Mouse (Mus musculus) midbrain, postnatal 0 days (tissue): Measurements from ENCODE around the gene Ribc1. TPM values are rescaled to one million over a fixed set of nuclear protein-coding genes. Genes with fewer than 3 reads are reported as not detected.

ENCODE experiments used
- ATAC-seq: fragments of 200-750 bp; cut with Nextera tagmentation; 2 replicates; pipeline ENCODE4 v1.8.0; 2017; ENCODE audit warnings: moderate number of reproducible peaks, mild to moderate bottlenecking, moderate TSS enrichment, moderate library complexity; ENCODE audit not compliant: low FRiP score
- DNase-seq: peaks from one replicate; pipeline ENCODE4 v3.0.0-alpha.2; 2015; ENCODE audit warnings: low spot score
- H3K27ac ChIP-seq: fragments of 300-500 bp; sonication (generic); 2 replicates; pipeline ENCODE4 v1.5.1; 2014; ENCODE audit warnings: low read depth, mild to moderate bottlenecking, low read length, mixed read lengths
- H3K27me3 ChIP-seq: fragments of 300-500 bp; sonication (generic); 2 replicates; pipeline ENCODE4 v1.6.1; 2014; ENCODE audit warnings: low read length, control low read depth, mixed read lengths; ENCODE audit not compliant: insufficient read depth
- H3K36me3 ChIP-seq: fragments of 300-500 bp; sonication (generic); 2 replicates; pipeline ENCODE4 v1.6.1; 2014; ENCODE audit warnings: low read length, control low read depth, mixed read lengths; ENCODE audit not compliant: insufficient read depth
- H3K4me1 ChIP-seq: fragments of 300-500 bp; sonication (generic); 2 replicates; pipeline ENCODE4 v1.6.1; 2014; ENCODE audit warnings: mild to moderate bottlenecking, control low read depth, antibody characterized with exemption, low read length, mixed read lengths; ENCODE audit not compliant: insufficient read depth
- H3K4me2 ChIP-seq: fragments of 300-500 bp; sonication (generic); 2 replicates; pipeline ENCODE4 v1.6.1; 2014; ENCODE audit warnings: low read depth, mild to moderate bottlenecking, low read length, mixed read lengths; ENCODE audit not compliant: poor library complexity, severe bottlenecking
- H3K4me3 ChIP-seq: fragments of 300-500 bp; sonication (generic); 2 replicates; pipeline ENCODE4 v1.5.1; 2014; ENCODE audit warnings: low read depth, mild to moderate bottlenecking, low read length, moderate library complexity
- H3K9ac ChIP-seq: fragments of 300-500 bp; sonication (generic); replicated peaks from 2 replicates; pipeline ENCODE4 v1.6.1; 2014; ENCODE audit warnings: mild to moderate bottlenecking, low read length, moderate library complexity, mixed read lengths; ENCODE audit not compliant: poor library complexity, severe bottlenecking
- H3K9me3 ChIP-seq: fragments of 300-500 bp; sonication (generic); 2 replicates; pipeline ENCODE4 v1.6.1; 2016; ENCODE audit warnings: low read length, control low read depth
- CTCF ChIP-seq: IDR thresholded peaks from 2 replicates; pipeline ENCODE4 v1.5.1; 2016; ENCODE audit warnings: antibody characterized with exemption, mild to moderate bottlenecking
- WGBS: fragments of 180-500 bp; shearing (Covaris S2); extraction: QIAGEN DNeasy Blood & Tissue Kit; methylation state at CpG from one replicate; pipeline ENCODE4 v1.1.7; 2014; 5-methylcytosine and 5-hydroxymethylcytosine counted together
- polyA plus RNA-seq: library from polyadenylated mRNA; unstranded; fragments of >200 nt; fragmentation: Nextera tagmentation; extraction: Ambion mirVana; gene quantifications from 2 replicates; pipeline ENCODE4 v1.2.1, GENCODE M21; 2015
- total RNA-seq: library from RNA; depleted of rRNA; stranded (reverse); fragments of >200 nt; gene quantifications from 2 replicates; pipeline ENCODE4 v1.2.3, GENCODE M21; 2014

Ribc1 gene
- total and polyA plus RNA-seq, 2 experiments from 2014 or later, result 0.33 to 1.1 TPM

GRCm38 (mm10) chrX:152019294-152019693, 3.2 kb upstream of the Ribc1 start:
- Histone ChIP-seq H3K27me3 (peaks cover 8% of the 10 kb centered on the region; the same call in 1 of the 2 replicates), H3K36me3 (no peaks in the 10 kb centered on the region), H3K27ac (no peak overlapping the region), H3K9me3 (no peaks in the 10 kb centered on the region), H3K4me1 (no peaks in the 10 kb centered on the region), H3K4me2 (no peak overlapping the region), H3K9ac (no peak overlapping the region), H3K4me3 (no peak overlapping the region)
- TF ChIP-seq CTCF, result no peak
- ATAC-seq (no peak), DNase-seq (no peak)
- 80% methylated on average over 2 of the region's 2 CpGs for WGBS

GRCm38 (mm10) chrX:152017186-152017585, 1.1 kb upstream of the Ribc1 start:
- no peaks in the 10 kb centered on the region for H3K36me3 ChIP-seq
- peak overlapping the region; percentile 48 for H3K4me2 ChIP-seq
- no peak for ATAC-seq
- no peak for DNase-seq
- peaks cover 5% of the 10 kb centered on the region; the same call in 1 of the 2 replicates for H3K27me3 ChIP-seq
- WGBS, result 26% methylated on average over 14 of the region's 14 CpGs
- H3K9me3 ChIP-seq, result no peaks in the 10 kb centered on the region
- peak overlapping the region; percentile 26; the same call in 1 of the 2 replicates for H3K27ac ChIP-seq
- H3K9ac ChIP-seq, result no peak overlapping the region; the same call in 1 of the 2 replicates
- TF ChIP-seq CTCF, result no peak
- peak overlapping the region; percentile 48 for H3K4me3 ChIP-seq
- H3K4me1 ChIP-seq, result no peaks in the 10 kb centered on the region

GRCm38 (mm10) chrX:152015752-152016150, 344 bp downstream of the Ribc1 start:
- no peaks in the 10 kb centered on the region for H3K36me3 ChIP-seq
- WGBS, result 27% methylated on average over 11 of the region's 11 CpGs
- DNase-seq (no peak), ATAC-seq (peak; percentile 52)
- peak overlapping the region; percentile 29; the same call in 1 of the 2 replicates for H3K9ac ChIP-seq
- no peaks in the 10 kb centered on the region for H3K4me1 ChIP-seq
- no peaks in the 10 kb centered on the region for H3K9me3 ChIP-seq
- TF ChIP-seq CTCF, result peak; percentile 49
- peak overlapping the region; percentile 71 for H3K27ac ChIP-seq
- peak overlapping the region; percentile 47 for H3K4me2 ChIP-seq
- H3K27me3 ChIP-seq, result no peaks in the 10 kb centered on the region; the same call in 1 of the 2 replicates
- H3K4me3 ChIP-seq, result peak overlapping the region; percentile 48

GRCm38 (mm10) chrX:152007863-152008262, 8.2 kb downstream of the Ribc1 start:
- no peaks in the 10 kb centered on the region for H3K4me1 ChIP-seq
- H3K4me3 ChIP-seq, result no peak overlapping the region
- H3K9ac ChIP-seq, result no peak overlapping the region
- DNase-seq, result no peak
- TF ChIP-seq CTCF, result no peak
- whole genome bisulfite sequencing, result 70% methylated on average over 1 of the region's 1 CpGs
- no peak overlapping the region for H3K4me2 ChIP-seq
- no peak overlapping the region for H3K27ac ChIP-seq
- 0 out of 2 replicates have a peak, but pooled peaks cover 4% of the 10 kb centered on the region for H3K36me3 ChIP-seq
- no peaks in the 10 kb centered on the region for H3K9me3 ChIP-seq
- no peak for ATAC-seq
- peaks cover 8% of the 10 kb centered on the region; the same call in 1 of the 2 replicates for H3K27me3 ChIP-seq

GRCm38 (mm10) chrX:152002865-152003264, 13.2 kb downstream of the Ribc1 start:
- 0 out of 2 replicates have a peak, but pooled peaks cover 4% of the 10 kb centered on the region for H3K36me3 ChIP-seq
- H3K9ac ChIP-seq, result no peak overlapping the region
- TF ChIP-seq CTCF, result no peak
- DNase-seq (no peak), ATAC-seq (no peak)
- H3K9me3 ChIP-seq, result no peaks in the 10 kb centered on the region
- no peaks in the 10 kb centered on the region for H3K4me1 ChIP-seq
- peak overlapping the region; percentile 56; the same call in 1 of the 2 replicates for H3K4me2 ChIP-seq
- H3K27ac ChIP-seq, result no peak overlapping the region
- 63% methylated on average over 2 of the region's 2 CpGs for WGBS
- H3K27me3 ChIP-seq, result peaks cover 17% of the 10 kb centered on the region; the same call in 1 of the 2 replicates
- no peak overlapping the region for H3K4me3 ChIP-seq

GRCm38 (mm10) chrX:152001737-152002710, 14.1 kb downstream of the Ribc1 start, which contains the start of gene Hsd17b10:
Gene Hsd17b10 (plus strand): TSS chrX:152001845.
- H3K4me1 ChIP-seq, result no peaks in the 10 kb centered on the region
- TF ChIP-seq CTCF, result peak; percentile 23
- peak; percentile 90 for ATAC-seq
- H3K27me3 ChIP-seq, result peaks cover 16% of the 10 kb centered on the region; the same call in 1 of the 2 replicates
- H3K27ac ChIP-seq, result peak within 1 kb of the TSS; percentile 43
- WGBS, result 20% methylated on average over 38 of the region's 41 CpGs
- no peaks in the 10 kb centered on the region for H3K9me3 ChIP-seq
- H3K4me2 ChIP-seq, result peak within 1 kb of the TSS; percentile 56
- peak; percentile 81 for DNase-seq
- 0 out of 2 replicates have a peak, but pooled peaks cover 4% of the 10 kb centered on the region for H3K36me3 ChIP-seq
- peak within 1 kb of the TSS; percentile 42 for H3K4me3 ChIP-seq
- H3K9ac ChIP-seq, result peak within 1 kb of the TSS; percentile 42
